Mouse (Mus musculus) gastrocnemius, postnatal 36 days (tissue): Measurements from ENCODE around the gene Chd8. TPM values are rescaled to one million over a fixed set of nuclear protein-coding genes. Genes with fewer than 3 reads are reported as not detected.
A peak's percentile ranks its signal among the peaks of the same experiment; 100 is the strongest.
"Not testable (repeated sequence)": the region's sequence is repeated elsewhere in the genome, so short reads cannot be mapped to it uniquely, and the experiment has no call there.

Source experiments
- DNase-seq, 2 experiments: peaks; one replicate each; pipeline ENCODE4 v3.0.0; 2022
- intact Hi-C: fragments of 180-260 bp; cut with DNase I; formaldehyde crosslinking; loops from one replicate; pipeline ENCODE4 v1.15.1; 2025
- long read RNA-seq, 2 experiments: library from polyadenylated mRNA; stranded (forward); transcript quantifications; one replicate each; pipeline ENCODE4 v2.0.0; 2021
- total RNA-seq, 2 experiments: library from RNA; stranded (reverse); gene quantifications; 2 replicates each; pipeline ENCODE4 v1.2.3; 2021

Chd8 gene
- 10 to 100 TPM; 26.6 to 30.8 TPM for total RNA-seq
- long read RNA-seq, experiment 1, partial matches to known transcripts: 0 of 5 reads
- long read RNA-seq, experiment 1, other reads (novel, unspliced or antisense): 4 of 5 reads
- long read RNA-seq, experiment 2, partial matches to known transcripts: 3 of 5 reads
- long read RNA-seq, experiment 2, other reads (novel, unspliced or antisense): 1 of 5 reads

DNA sequence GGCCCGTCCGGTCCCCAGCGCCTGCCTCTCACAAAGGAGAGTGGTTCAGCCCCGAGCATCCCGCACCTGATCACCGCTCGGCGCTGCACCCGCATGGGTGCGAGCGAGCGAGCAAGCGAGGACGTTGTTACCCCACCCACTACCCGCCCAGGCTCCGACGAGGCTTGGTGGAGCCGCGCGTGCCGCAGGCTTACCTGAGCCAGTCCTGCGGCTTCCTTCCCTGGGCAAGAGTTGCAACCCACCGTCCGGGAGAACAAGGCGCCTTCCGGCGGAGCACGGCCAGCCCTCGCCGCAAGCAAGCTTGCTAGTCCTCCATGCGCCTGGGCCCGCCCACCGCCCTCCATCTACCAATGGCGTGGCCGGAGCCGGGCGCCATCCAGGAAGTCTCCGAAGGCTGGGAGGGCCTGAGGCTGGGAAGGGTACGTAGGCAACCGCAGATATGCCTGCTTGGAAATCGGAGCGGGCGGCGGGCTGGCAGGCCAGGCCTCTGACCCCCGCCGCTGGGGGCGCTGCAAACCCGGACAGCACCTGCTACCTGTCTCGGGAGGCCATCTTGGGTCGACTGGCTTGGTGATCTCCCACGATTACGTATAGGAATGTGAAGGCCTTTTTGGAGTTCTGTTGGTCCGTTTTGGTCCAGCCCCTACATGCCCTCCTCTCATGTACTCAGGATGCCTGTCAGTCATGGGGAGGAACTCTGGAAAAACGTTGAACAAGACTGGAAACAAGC is at the start of gene Chd8:
TSS of gene Chd8 (minus strand) at position 297 of the 730 bp plus-strand sequence.
- DNase-seq: peak; percentile 96 to 97
- intact Hi-C loops: loop anchor here (2.0 kb wide), 1 partner anchor 21 kb away; the partner anchor contains the start of genes Rab2b and Tox4

GRCm38 (mm10) chr14:52306100-52306499 is 48.5 kb upstream of the Chd8 start:
- intact Hi-C loops: no loop called here
- no peak for DNase-seq

GRCm38 (mm10) chr14:52304644-52305271 is 47.2 kb upstream of the Chd8 start, which contains the start of gene Mettl3:
Gene Mettl3 (minus strand): TSS chr14:52305128.
- intact Hi-C loops: no loop called here
- peak; percentile 88 to 90 for DNase-seq

DNA sequence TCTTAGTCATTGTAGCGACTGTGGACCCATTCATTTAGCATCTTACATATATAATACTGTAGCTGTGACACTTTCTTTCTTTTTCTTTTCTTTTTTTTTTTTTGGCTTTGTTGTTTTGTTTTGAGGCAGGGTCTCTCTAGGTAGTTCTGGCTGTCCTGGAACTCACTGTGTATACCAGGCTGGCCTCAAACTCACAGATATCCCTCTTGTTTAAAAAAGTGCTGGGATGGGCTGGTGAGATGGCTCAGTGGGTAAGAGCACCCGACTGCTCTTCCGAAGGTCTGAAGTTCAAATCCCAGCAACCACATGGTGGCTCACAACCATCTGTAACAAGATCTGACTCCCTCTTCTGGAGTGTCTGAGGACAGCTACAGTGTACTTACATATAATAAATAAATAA is 45.9 kb upstream of the Chd8 start:
- DNase-seq, intact Hi-C loops: not testable (repeated sequence)

DNA sequence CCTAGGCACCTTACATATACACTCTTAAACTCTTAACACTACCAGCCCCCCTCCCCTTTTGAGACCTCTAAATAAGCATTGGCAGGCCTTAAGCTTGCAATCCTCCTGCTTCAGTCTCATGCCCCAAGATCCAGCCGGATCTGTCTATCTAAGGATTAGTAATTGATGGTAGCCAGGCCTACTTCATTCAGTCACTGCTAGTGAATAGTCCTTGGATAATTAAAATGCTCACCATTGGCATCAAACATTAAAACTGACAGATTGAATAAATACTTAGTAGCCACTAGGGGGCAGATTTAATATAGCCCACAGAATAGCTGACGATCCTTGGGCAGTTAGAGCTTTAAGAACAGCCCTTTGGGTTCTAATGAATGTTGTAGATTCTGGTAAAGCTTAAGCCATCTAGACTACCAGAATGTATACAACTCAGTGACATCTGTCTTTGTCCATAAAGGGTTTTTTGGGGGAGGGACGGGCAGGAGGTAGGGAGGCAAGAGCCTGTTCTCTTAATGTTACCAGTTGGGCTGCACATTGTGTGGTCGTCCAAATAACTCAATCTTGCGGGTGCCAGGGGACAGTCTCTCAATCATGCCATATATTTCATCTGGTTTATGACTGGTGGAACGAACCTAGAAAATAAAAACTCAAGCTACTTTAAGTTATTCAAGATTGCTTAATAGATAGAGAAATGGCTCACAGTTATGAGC is 38.1 kb upstream of the Chd8 start:
- DNase-seq: no peak
- intact Hi-C loops: loop anchor here (5.0 kb wide), 1 partner anchor 42 kb away; no protein-coding TSS in a partner anchor

- DNase-seq: no peak
- intact Hi-C loops: no loop called here
These were observed 26.6 kb upstream of the Chd8 start for GRCm38 (mm10) chr14:52284191-52284590.

DNA sequence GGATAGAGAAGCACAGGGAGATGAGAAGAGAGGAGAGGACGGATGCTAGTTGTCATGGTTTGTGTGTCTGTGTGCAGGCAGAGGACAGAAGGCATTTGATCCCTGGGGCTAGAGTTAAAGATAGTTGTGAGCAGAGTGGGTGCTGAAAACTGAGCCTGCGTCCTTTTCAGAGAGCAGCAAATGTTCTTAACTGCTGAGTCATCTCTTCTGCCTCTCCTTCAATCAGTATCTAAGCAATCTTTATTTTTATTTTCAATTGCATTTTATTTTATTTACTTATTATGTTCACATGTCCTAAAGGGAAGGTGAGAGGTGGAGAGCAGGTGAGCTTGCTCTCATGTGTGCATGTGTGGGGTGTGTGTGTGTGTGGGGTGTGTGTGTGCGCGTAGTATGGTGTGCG is 26.0 kb upstream of the Chd8 start:
- intact Hi-C loops: no loop called here
- DNase-seq: no peak

GRCm38 (mm10) chr14:52279747-52280120 is 22.2 kb upstream of the Chd8 start:
- no peak for DNase-seq
- intact Hi-C loops: loop anchor here (2.0 kb wide), 1 partner anchor 23 kb away; the partner anchor contains the start of gene Chd8

- intact Hi-C loops: loop anchor here (2.0 kb wide), 1 partner anchor 22 kb away; the partner anchor contains the start of gene Chd8
- DNase-seq: peak; percentile 97
These were observed 21.6 kb upstream of the Chd8 start, which contains the start of the genes Tox4 and Rab2b for GRCm38 (mm10) chr14:52278932-52279746. Gene Tox4 (plus strand): TSS chr14:52279146. Gene Rab2b (minus strand): TSS chr14:52279545.

DNA sequence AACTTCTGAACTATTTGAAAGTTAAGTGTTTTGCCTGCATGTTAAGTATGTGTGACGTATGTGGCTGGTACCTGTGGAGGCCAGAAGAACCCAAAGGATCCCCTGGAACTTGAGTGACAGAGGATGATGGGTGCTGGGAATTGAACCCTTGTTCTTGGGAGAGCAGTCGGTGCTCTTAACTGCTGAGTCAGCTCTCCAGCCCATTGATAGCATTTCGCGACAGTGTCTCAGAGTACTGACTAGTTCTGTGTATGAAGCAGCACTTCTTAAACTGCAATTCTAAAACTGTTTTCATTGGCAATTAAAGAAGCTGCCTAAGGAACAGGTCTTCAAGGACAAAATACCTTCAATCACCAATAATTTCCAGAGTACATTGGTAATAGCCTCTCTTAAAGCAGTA is 19.6 kb upstream of the Chd8 start:
- no peak for DNase-seq
- intact Hi-C loops: no loop called here

- intact Hi-C loops: no loop called here
- DNase-seq: no peak
These were observed 15.2 kb upstream of the Chd8 start for GRCm38 (mm10) chr14:52272781-52273180.

DNA sequence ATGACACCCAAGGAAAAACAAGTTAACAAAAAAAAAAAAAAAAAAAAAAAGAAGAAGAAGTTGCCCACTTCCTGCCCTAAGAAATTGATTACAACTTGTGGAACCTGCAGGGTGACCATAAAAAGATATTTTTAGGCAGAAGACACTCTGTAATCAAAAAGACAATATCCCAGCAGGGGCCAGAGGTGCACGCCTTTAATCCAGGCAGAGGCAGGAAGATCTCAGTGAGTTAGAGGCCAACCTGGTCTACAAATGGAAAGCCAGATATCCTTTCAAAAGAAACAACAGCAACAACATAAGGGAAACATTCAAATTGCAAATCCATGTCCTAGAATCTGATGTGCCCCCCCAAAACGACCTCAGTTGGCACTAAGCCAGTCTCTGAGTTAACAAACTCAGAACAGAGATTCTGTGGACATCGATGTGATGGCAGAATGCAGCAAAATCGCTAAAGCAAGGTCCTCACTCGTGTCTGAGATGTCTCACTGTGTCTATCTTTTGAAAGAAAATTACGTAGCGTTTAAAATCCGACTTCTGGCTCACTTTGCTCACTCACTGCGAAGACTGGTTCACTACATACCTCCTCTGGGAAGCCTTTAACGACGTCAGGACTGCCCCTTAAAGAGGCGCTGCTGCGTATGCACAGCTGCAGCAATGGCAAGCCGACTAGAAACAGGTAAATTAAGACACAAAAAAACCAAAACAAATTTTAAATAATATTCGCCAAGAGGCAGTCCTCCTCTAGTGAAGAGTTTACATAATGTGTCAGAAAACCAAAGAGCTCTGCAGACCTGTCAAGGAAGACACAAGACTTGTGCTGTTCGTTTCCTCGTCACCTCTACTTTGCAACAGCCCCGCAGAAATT is 1.0 kb downstream of the Chd8 start:
- intact Hi-C loops: loop anchor here (2.0 kb wide), 1 partner anchor 22 kb away; the partner anchor contains the start of genes Rab2b and Tox4
- no peak for DNase-seq

GRCm38 (mm10) chr14:52246129-52246528 is 11.5 kb downstream of the Chd8 start:
- intact Hi-C loops: no loop called here
- DNase-seq: no peak

DNA sequence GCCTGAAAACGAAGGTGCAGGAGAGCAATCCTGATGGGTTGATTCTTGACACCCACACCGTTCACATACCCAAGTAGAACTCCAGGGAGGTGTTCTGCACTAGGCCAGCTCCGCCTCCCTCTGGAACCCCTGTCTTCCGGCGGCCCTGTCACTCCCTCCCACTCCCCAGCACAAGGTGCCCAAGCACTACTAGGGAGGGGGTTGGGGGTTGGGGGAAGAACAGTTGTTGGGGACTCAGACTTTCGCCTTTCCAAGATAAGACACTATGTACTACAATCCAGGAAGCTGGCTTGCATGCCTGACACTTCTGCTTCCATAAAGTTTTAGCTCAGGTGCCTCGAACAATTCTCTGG is 12.9 kb downstream of the Chd8 start:
- DNase-seq: no peak
- intact Hi-C loops: no loop called here

- DNase-seq: peak; percentile 97 to 99
- intact Hi-C loops: no loop called here
These were observed 13.4 kb downstream of the Chd8 start for GRCm38 (mm10) chr14:52244041-52244689.

DNA sequence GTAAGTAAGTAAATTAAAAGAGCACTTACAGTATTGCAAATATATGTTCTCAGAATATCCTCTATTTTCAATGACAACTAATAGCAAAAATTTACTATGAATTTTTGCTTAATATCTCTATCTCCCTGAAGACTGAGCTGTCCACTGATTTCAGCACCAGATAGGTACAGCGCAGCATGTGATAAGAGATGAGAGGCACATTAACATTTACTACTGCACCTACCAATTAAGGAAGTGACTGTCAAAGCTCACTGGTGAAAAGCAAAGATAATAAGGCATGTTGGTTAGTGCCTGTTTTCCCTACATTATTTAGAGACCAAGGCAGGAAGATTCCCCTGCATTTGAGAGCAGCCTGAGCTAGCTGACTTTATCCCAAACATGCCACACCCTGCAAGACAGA is 21.4 kb downstream of the Chd8 start:
- no peak for DNase-seq
- intact Hi-C loops: no loop called here

- intact Hi-C loops: no loop called here
These were observed 22.4 kb downstream of the Chd8 start for GRCm38 (mm10) chr14:52235165-52235564.

GRCm38 (mm10) chr14:52232249-52232648 is 25.3 kb downstream of the Chd8 start:
- DNase-seq: no peak
- intact Hi-C loops: no loop called here

More at GRCm38 (mm10) chr14:52235165-52235564, 22.4 kb downstream of the Chd8 start:
- peak; percentile 17 to 22 for DNase-seq
